Mouse (Mus musculus): ENCODE measurements around the gene Cfap77. TPM values are rescaled to one million over a fixed set of nuclear protein-coding genes. Genes with fewer than 3 reads are reported as not detected.
"Not testable (repeated sequence)": the region's sequence is repeated elsewhere in the genome, so short reads cannot be mapped to it uniquely, and the experiment has no call there.

The Cfap77 gene
- under 1 TPM in 1 of 2 experiments, not detected in 1; 0.27 TPM for total RNA-seq (2021)

DNA sequence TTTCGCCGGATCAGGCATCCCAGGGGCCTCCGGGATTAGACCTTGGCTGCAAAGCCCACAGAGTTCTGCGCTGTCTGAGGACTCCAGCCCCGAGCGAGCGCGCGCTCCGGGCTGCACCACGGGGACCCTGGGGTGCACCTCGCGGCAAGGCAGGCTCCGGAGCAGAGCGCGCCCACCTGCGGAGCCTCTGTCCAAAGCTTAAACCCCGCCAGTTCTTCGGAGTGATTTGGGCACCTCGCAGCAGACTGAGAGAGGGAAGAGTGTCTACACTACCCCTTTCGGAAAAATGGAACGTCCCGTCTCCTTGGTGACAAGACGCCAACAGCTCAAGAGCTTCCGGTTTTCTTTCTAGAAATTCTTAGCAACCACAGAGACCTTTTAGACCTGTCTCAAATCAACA lies at the start of gene Cfap77:
Gene Cfap77 (minus strand): TSS at position 76 of the 400 bp plus-strand sequence.
- peak; percentile 47 for DNase-seq

DNA sequence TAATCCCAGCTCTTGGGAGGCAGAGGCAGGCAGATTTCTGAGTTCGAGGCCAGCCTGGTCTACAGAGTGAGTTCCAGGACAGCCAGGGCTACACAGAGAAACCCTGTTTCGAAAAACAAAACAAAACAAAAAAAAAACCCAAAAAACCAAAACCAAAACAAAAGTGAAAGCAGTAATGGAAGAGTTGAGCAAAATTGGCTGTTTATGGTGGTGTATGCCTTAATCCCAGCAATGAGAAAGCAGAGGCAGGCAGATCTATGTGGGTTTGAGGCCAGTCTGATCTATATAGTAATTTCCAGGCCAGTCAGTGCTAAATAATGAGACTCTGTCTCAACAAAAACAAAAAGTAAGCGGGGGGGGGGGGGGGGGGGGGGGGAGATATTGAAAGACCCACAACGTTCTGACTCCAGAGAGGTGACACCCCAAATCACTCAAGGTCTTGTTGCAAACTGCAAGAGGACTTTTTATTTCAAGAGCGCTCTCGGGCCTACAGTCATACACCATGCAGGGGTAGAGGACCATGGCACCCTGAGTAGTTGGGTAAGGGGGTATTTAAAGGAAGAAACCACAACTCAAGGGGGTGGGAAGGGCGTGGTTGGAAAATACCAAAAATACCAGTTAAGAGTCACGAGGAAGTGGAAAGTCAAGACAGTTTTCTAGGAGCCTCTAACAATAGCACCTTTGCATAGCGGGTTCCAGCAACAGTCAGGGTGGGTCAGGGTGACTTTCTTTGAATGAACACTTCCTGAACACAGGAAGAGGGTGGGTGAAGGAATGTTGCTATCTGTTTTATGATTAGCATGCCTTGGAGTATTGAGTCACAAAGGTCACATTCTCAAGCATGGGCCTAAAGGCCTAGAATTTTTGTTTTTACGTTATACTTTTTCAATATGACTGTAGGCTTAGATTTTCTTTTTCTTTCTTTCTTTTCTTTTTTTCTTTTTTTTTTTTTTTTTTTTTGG lies 47.8 kb upstream of the Cfap77 start:
- DNase-seq: not testable (repeated sequence)

DNA sequence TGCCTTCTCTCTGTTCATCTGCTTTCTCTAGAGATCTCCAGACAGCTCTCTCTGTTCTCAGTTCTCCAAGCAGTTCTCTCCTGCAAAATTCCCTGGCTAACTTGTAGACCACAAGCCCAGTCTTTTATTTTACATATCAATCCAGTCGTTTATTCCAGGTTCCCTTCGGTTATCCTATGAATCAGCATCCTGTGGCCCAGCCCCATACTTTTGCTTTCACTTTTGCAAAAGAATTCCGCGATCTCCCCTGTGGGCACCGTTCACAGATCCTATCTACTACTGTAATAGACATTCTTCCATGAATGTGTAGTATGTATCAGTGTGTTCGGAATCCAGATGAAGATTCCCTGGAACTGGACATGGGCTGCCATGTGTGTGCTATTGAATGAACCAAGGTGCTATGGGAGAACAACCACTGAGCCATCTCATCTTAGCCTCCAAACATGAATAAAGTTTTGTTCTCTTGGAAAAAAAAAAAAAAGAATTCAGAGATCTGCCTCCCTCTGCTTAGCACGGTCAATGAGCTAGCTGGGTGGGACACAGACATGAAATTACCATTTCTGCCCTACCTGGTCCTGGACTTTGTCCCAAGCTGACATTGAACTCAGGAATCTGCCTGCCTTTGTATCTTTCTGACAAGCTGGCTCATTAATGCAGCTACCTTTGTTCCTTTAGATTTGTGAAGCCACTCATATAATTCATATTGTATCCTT lies 46.1 kb upstream of the Cfap77 start:
- DNase-seq: no peak

GRCm38 (mm10) chr2:29099646-29100045 lies 44.8 kb upstream of the Cfap77 start:
- no peak for DNase-seq

DNA sequence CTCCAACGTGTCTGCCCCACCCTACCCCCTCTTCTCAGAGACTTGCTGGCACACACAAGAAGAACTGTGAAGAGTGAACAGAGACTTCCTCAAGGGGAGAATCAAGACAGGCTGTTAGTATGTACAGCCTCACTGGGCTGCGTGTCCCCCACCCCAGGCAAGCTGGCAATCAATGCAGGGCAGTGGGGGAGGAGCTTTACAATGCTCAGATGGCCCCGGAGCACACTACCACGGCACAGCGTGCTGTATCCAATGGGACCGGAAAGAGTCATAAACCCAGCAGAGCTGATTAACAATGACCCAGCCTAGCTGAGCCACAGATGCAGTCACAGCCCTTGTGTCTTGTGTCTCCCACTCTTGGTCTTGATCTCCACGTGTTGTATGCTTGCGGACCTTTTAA lies 43.9 kb upstream of the Cfap77 start:
- DNase-seq: no peak

- not testable (repeated sequence) for DNase-seq
Observed at GRCm38 (mm10) chr2:29097955-29098354, 43.1 kb upstream of the Cfap77 start.

GRCm38 (mm10) chr2:29097465-29097864 lies 42.6 kb upstream of the Cfap77 start:
- DNase-seq: no peak

DNA sequence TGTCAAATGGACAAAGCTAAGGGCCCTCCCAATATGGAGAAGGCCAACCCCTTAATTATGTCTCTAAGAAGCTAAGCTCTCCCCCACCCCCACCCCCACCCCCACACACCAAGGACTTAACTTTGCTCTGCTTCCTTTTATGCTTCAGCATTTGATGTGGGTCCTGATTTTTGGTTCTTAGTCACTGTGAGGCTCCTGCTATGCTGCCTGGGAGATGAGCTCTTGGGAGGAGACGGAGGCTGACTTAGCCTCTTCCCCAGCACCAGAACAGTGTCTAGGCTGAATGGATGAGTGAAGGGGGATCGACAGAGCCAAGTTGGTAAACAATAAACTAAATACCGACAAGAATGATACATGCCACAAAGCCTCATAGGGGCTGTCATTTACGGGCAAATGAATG lies 41.9 kb upstream of the Cfap77 start:
- no peak for DNase-seq

DNA sequence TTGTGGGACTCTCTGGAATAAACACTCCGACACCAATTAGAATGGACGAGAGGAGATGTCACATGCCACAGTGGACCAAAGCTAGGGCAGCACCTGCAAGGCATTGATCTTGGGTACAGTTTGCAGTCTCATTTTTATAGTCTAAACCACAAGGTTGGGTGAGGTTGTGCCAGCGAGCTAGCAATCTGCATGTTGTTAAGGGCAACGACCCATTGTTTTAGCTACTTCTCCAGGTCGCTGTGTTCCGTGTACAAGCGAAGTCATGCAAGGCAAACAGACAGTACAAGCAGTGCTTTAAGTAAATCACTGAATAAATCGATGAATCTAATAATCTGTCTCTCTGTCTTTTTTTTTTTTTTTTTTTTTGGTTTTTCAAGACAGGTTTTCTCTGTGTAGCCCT lies 40.8 kb upstream of the Cfap77 start:
- DNase-seq: no peak

DNA sequence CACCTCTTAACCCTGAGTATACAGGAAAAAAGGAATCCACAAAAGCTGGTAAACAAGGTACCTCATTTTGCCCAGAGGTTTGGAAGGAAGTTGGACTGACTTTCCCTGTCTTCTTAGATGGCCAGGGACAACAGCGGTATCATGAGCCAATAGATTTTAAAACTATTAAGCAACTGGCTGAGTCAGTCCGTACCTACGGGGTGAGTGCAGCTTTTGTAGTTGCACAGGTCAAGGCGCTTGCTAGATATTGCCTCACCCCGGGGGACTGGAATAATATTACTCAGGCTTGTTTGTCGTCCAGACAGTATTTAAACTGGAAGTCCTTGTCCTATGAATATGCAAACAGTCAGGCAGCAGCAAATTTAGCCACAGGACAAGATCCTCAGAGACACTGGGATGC lies 34.4 kb upstream of the Cfap77 start:
- not testable (repeated sequence) for DNase-seq

- DNase-seq: no peak
Observed at GRCm38 (mm10) chr2:29086026-29086425, 31.2 kb upstream of the Cfap77 start.

- no peak for DNase-seq
Observed at GRCm38 (mm10) chr2:29081965-29082364, 27.1 kb upstream of the Cfap77 start.

- no peak for DNase-seq
Observed at GRCm38 (mm10) chr2:29076226-29076625, 21.4 kb upstream of the Cfap77 start.

GRCm38 (mm10) chr2:29075331-29076070 lies 20.6 kb upstream of the Cfap77 start:
- no peak for DNase-seq

GRCm38 (mm10) chr2:29074676-29075075 lies 19.8 kb upstream of the Cfap77 start:
- DNase-seq: no peak

DNA sequence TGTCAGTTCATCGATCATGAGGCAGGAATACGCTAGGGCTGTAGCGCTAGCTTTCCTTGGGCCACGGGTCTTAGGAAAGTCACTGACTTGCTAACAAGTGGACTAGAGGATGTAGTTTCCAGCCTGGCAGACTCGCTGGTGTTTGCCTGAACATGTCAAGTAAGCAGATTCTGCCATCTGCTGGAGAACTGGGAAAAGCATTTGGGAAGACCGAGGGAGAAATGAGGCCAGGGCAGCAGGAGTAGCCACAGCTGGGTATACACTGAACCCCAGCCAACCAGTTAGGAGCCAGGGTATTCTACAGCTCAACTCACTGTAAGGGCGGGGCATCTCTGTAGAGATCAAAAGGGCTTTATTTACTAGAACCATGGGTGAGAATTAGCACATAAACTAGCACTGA lies 11.5 kb upstream of the Cfap77 start:
- peak; percentile 23 for DNase-seq

- no peak for DNase-seq
Observed at GRCm38 (mm10) chr2:29065796-29066195, 10.9 kb upstream of the Cfap77 start.

- peak; percentile 91 for DNase-seq
Observed at GRCm38 (mm10) chr2:29060135-29060597, 5.3 kb upstream of the Cfap77 start, which contains the start of gene Ttf1. Gene Ttf1 (plus strand): TSS chr2:29060262.

DNA sequence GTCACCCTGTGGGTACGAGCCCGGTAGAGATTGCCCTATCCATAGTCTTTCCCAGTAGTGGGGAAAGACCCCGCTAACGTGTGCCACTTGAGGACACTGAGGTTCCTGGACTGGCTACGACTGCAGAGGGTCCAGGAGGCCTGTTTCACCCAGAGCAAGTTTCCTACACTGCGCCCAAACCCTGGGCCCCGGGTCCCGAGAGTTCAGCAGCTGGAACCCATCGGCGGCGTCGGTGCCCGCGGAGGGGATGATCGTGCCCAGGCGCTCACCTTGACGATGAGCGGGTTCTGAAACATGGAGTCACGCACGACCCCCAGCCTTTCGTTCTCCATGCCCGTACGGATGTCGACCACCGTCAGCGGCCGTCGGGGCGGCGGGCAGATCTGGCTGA lies 326 bp downstream of the Cfap77 start:
- no peak for DNase-seq

DNA sequence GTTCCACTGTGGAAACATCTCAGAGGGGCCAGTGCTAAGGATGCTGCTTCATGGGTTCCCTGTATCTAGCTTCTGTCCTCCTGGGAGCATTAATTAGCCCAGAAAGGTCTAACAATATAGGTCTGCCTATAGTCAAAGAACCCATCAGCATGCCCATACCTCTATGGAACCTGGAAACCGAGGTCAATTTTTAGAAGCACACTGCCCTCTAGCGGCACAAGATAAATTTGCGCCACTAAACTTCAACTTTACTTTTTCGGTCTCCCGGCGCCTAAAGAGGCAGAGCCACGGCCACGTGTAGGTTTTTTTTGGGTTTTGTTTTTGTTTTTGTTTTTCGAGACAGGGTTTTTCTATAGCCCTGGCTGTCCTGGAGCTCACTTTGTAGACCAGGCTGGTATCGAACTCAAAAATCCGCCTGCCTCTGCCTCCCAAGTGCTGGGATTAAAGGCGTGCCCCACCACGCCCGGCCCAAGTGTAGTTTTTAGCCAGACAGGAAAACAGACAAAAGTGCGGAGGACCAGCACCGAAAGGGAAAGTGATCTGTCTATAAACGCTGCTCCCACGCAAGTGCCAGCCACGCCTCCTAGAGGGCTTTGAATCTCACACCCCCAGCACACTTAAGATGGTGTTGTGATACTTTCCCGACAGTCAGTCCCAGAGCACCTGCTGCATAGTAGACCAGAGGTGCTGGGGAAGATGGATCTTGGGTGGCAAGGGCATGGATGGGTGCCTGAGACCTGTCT lies 893 bp downstream of the Cfap77 start:
- peak; percentile 70 for DNase-seq

DNA sequence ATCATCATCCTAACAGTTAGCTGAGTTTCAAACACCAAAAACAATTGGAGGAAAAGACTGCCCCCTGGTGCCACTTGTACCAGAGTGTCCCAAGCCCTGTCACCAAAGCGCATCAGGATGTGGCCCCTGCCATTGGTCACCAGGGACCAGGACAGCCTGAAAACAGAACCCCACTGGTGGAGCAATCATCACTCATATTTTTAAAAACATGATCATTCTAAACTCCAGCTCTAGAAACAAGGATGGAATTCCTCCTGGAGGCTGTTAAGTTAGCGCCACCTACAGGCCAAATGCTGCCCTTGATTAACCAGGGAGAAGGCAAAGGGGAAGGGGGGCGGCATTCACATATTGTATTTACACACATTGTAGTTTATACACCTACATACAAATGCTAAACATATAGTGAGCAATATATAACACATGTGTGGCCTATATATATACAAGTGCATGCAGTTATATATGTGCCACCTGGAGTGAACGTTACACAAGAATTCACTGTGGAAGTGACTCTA lies 1.9 kb downstream of the Cfap77 start:
- peak; percentile 72 for DNase-seq

GRCm38 (mm10) chr2:29051932-29052331 lies 2.9 kb downstream of the Cfap77 start:
- no peak for DNase-seq

Measured in heart, postnatal 4 days (tissue).